Mouse (Mus musculus) liver, adult 2 months (tissue): ENCODE data around the gene Sgpp2. TPM values are rescaled to one million over a fixed set of nuclear protein-coding genes. Genes with fewer than 3 reads are reported as not detected.

ENCODE experiments used
- DNase-seq: peaks from one replicate; pipeline ENCODE4 v3.0.0-alpha.2; 2011; ENCODE audit warnings: low read depth, low spot score; ENCODE audit errors: extremely low read depth
- H3K27ac ChIP-seq: fragments of 200-500 bp; replicated peaks from 2 replicates; pipeline ENCODE4 v1.5.1; 2012; ENCODE audit warnings: low read depth, mild to moderate bottlenecking, control low read depth, inconsistent platforms, low read length; ENCODE audit not compliant: insufficient read depth
- H3K27me3 ChIP-seq: fragments of 200-500 bp; 2 replicates; pipeline ENCODE4 v1.6.1; 2012; ENCODE audit warnings: mild to moderate bottlenecking, moderate library complexity, low read length, inconsistent platforms; ENCODE audit not compliant: control insufficient read depth, insufficient read depth
- H3K36me3 ChIP-seq: fragments of 200-500 bp; 2 replicates; pipeline ENCODE4 v1.6.1; 2012; ENCODE audit warnings: low read length, inconsistent platforms; ENCODE audit not compliant: control insufficient read depth, insufficient read depth
- H3K4me1 ChIP-seq: fragments of 200-500 bp; 2 replicates; pipeline ENCODE4 v1.6.1; 2011; ENCODE audit warnings: low read length; ENCODE audit not compliant: control insufficient read depth, insufficient read depth
- H3K4me3 ChIP-seq: fragments of 200-500 bp; 2 replicates; pipeline ENCODE4 v1.5.1; 2011; ENCODE audit warnings: low read depth, mild to moderate bottlenecking, control low read depth, low read length, moderate library complexity; ENCODE audit not compliant: insufficient read depth
- H3K79me2 ChIP-seq: fragments of 200-500 bp; 2 replicates; pipeline ENCODE4 v1.6.1; 2012; ENCODE audit warnings: inconsistent platforms, mild to moderate bottlenecking, low read length, moderate library complexity; ENCODE audit not compliant: control insufficient read depth, insufficient read depth
- H3K9ac ChIP-seq: fragments of 200-500 bp; 2 replicates; pipeline ENCODE4 v1.6.1; 2012; ENCODE audit warnings: low read depth, mild to moderate bottlenecking, control low read depth, inconsistent platforms, low read length
- CTCF ChIP-seq: fragments of 200-500 bp; IDR thresholded peaks from 2 replicates; pipeline ENCODE4 v1.5.1; 2011; ENCODE audit warnings: low read depth, low read length, control low read depth
- POLR2A ChIP-seq: fragments of 200-500 bp; IDR thresholded peaks from 2 replicates; pipeline ENCODE4 v1.6.1; 2011; ENCODE audit warnings: low read length, control low read depth; ENCODE audit not compliant: insufficient read depth; ENCODE audit errors: extremely low read depth
- WGBS: fragments of 180-500 bp; shearing (Covaris S2); methylation state at CpG from one replicate; pipeline ENCODE4 v1.1.7; 2018; 5-methylcytosine and 5-hydroxymethylcytosine counted together
- polyA plus RNA-seq: library from polyadenylated mRNA; depleted of rRNA; stranded (reverse); fragments of >200 nt; gene quantifications from 2 replicates; pipeline ENCODE4 v1.2.3, GENCODE M21; 2012
- total RNA-seq: library from RNA; depleted of rRNA; stranded (reverse); fragments of >200 nt; gene quantifications from 2 replicates; pipeline ENCODE4 v1.2.3, GENCODE M21; 2014

Sgpp2 gene
- total and polyA plus RNA-seq, 2 experiments = 0.09 TPM

GRCm38 (mm10) chr1:78357868-78358267 is 47.7 kb downstream of the Sgpp2 start:
- DNase-seq = no peak
- WGBS = 86% methylated on average over 1 of the region's 1 CpGs
- H3K27ac ChIP-seq = no peak overlapping the region
- no peaks in the 10 kb centered on the region for H3K4me1 ChIP-seq
- H3K36me3 ChIP-seq = no peaks in the 10 kb centered on the region
- H3K27me3 ChIP-seq = no peaks in the 10 kb centered on the region
- TF ChIP-seq POLR2A (no peak), CTCF (no peak)
- H3K4me3 ChIP-seq = no peak overlapping the region
- H3K9ac ChIP-seq = no peak overlapping the region
- H3K79me2 ChIP-seq = no peaks in the 10 kb centered on the region

GRCm38 (mm10) chr1:78363965-78364889 is 54.1 kb downstream of the Sgpp2 start:
- DNase-seq = no peak
- H3K4me3 ChIP-seq = no peak overlapping the region
- H3K79me2 ChIP-seq = no peaks in the 10 kb centered on the region
- H3K9ac ChIP-seq = no peak overlapping the region
- TF ChIP-seq POLR2A (no peak), CTCF (no peak)
- no peaks in the 10 kb centered on the region for H3K36me3 ChIP-seq
- H3K27me3 ChIP-seq = peaks cover 2% of the 10 kb centered on the region; the same call in 1 of the 2 replicates
- no peaks in the 10 kb centered on the region for H3K4me1 ChIP-seq
- WGBS = 60% methylated on average over 13 of the region's 13 CpGs
- H3K27ac ChIP-seq = no peak overlapping the region

GRCm38 (mm10) chr1:78367806-78368205 is 57.7 kb downstream of the Sgpp2 start:
- no peak overlapping the region for H3K9ac ChIP-seq
- H3K4me3 ChIP-seq = no peak overlapping the region
- no peak for TF ChIP-seq CTCF
- TF ChIP-seq POLR2A = no peak
- no peaks in the 10 kb centered on the region for H3K4me1 ChIP-seq
- no peaks in the 10 kb centered on the region for H3K36me3 ChIP-seq
- H3K27ac ChIP-seq = no peak overlapping the region
- no peaks in the 10 kb centered on the region for H3K79me2 ChIP-seq
- H3K27me3 ChIP-seq = peaks cover 2% of the 10 kb centered on the region; the same call in 1 of the 2 replicates
- DNase-seq = no peak
- 76% methylated on average over 5 of the region's 5 CpGs for WGBS

GRCm38 (mm10) chr1:78370121-78370520 is 60.0 kb downstream of the Sgpp2 start:
- TF ChIP-seq POLR2A (no peak), CTCF (no peak)
- Histone ChIP-seq H3K9ac (no peak overlapping the region), H3K4me1 (no peaks in the 10 kb centered on the region), H3K27ac (no peak overlapping the region), H3K4me3 (no peak overlapping the region), H3K27me3 (peaks cover 2% of the 10 kb centered on the region; the same call in 1 of the 2 replicates), H3K79me2 (no peaks in the 10 kb centered on the region), H3K36me3 (no peaks in the 10 kb centered on the region)
- 31% methylated on average over 6 of the region's 6 CpGs for WGBS
- DNase-seq = no peak

- no peak for DNase-seq
- no peaks in the 10 kb centered on the region for H3K36me3 ChIP-seq
- no peaks in the 10 kb centered on the region for H3K4me1 ChIP-seq
- no peak overlapping the region for H3K27ac ChIP-seq
- H3K4me3 ChIP-seq = no peak overlapping the region
- no peak overlapping the region for H3K9ac ChIP-seq
- H3K79me2 ChIP-seq = no peaks in the 10 kb centered on the region
- WGBS = 88% methylated on average over 2 of the region's 2 CpGs
- no peaks in the 10 kb centered on the region for H3K27me3 ChIP-seq
- TF ChIP-seq CTCF (no peak), POLR2A (no peak)
Observed at GRCm38 (mm10) chr1:78371569-78372236, 61.6 kb downstream of the Sgpp2 start.
